Mouse (Mus musculus): ENCODE measurements around the gene Polr2b.

- TF ChIP-seq POLR2A (IDR thresholded peaks at IDR 0.05; ENCODE audit: borderline replicate concordance, low read depth, low read length) (no peak), CTCF (IDR thresholded peaks at IDR 0.05; ENCODE audit: low read depth, low read length) (no peak)
Measured at GRCm38 (mm10) chr5:77383799-77384554, 74.0 kb downstream of the Polr2b start.

Measured in bone marrow macrophage, adult 2 months (primary cell).